Mouse (Mus musculus): ENCODE data around the gene Msh5. TPM values are rescaled to one million over a fixed set of nuclear protein-coding genes. Genes with fewer than 3 reads are reported as not detected.
"Not testable (repeated sequence)": the region's sequence is repeated elsewhere in the genome, so short reads cannot be mapped to it uniquely, and the experiment has no call there.

The Msh5 gene
- polyA plus RNA-seq, 1 experiment from 2014 or later = 4.1 TPM

- ATAC-seq (ENCODE audit: low FRiP score, low read depth) = 0 out of 2 replicates have a peak, but pooled peaks have one; percentile 13
These were observed 44.9 kb downstream of the Msh5 start for GRCm38 (mm10) chr17:35001452-35002152.

GRCm38 (mm10) chr17:35000717-35001451, 45.7 kb downstream of the Msh5 start, which contains the start of gene Vars:
TSS of gene Vars (plus strand) at chr17:35000987.
- H3K36me3 ChIP-seq = peaks cover 33% of the 10 kb centered on the region
- under 1% methylated on average over 83 of the region's 83 CpGs for WGBS
- peaks cover 29% of the 10 kb centered on the region for H3K4me1 ChIP-seq

More at GRCm38 (mm10) chr17:35001452-35002152, 44.9 kb downstream of the Msh5 start:
- H3K9me3 ChIP-seq = no peaks in the 10 kb centered on the region
- H3K4me3 ChIP-seq = peak overlapping the region; percentile 95
- peak overlapping the region; percentile 96 for H3K9ac ChIP-seq
- peaks cover 37% of the 10 kb centered on the region for H3K36me3 ChIP-seq
- peaks cover 29% of the 10 kb centered on the region for H3K4me1 ChIP-seq
- no peaks in the 10 kb centered on the region for H3K27me3 ChIP-seq (replicated peaks)
- under 1% methylated on average over 35 of the region's 35 CpGs for WGBS
- H3K27ac ChIP-seq = peak overlapping the region; percentile 94; the same call in 1 of the 2 replicates
- H3K4me2 ChIP-seq (replicated peaks) = peak overlapping the region; percentile 97

GRCm38 (mm10) chr17:34999871-35000716, 46.5 kb downstream of the Msh5 start:
- not testable (repeated sequence) for H3K9me3 ChIP-seq; ATAC-seq (ENCODE audit: low FRiP score, low read depth); H3K27me3 ChIP-seq (replicated peaks)
- 26% methylated on average over 29 of the region's 32 CpGs for WGBS
- Histone ChIP-seq H3K9ac (peak overlapping the region; percentile 96), H3K4me1 (peaks cover 29% of the 10 kb centered on the region), H3K4me2 (replicated peaks) (peak overlapping the region; percentile 97), H3K27ac (peak overlapping the region; percentile 94; the same call in 1 of the 2 replicates), H3K36me3 (peaks cover 25% of the 10 kb centered on the region), H3K4me3 (peak overlapping the region; percentile 95)

More at GRCm38 (mm10) chr17:35000717-35001451, 45.7 kb downstream of the Msh5 start, which contains the start of gene Vars:
- Histone ChIP-seq H3K4me2 (replicated peaks) (peak within 1 kb of the TSS; percentile 97), H3K9me3 (no peaks in the 10 kb centered on the region), H3K9ac (peak within 1 kb of the TSS; percentile 96), H3K4me3 (peak within 1 kb of the TSS; percentile 95), H3K27me3 (replicated peaks) (no peaks in the 10 kb centered on the region), H3K27ac (peak within 1 kb of the TSS; percentile 94)
- peak; percentile 88 for ATAC-seq (ENCODE audit: low FRiP score, low read depth)

GRCm38 (mm10) chr17:34998526-34999430, 47.8 kb downstream of the Msh5 start:
- H3K9ac ChIP-seq = no peak overlapping the region
- ATAC-seq (ENCODE audit: low FRiP score, low read depth) = no peak

GRCm38 (mm10) chr17:34997142-34997483, 49.4 kb downstream of the Msh5 start:
- Histone ChIP-seq H3K9me3 (no peaks in the 10 kb centered on the region), H3K27me3 (replicated peaks) (no peaks in the 10 kb centered on the region), H3K9ac (no peak overlapping the region), H3K4me1 (peaks cover 16% of the 10 kb centered on the region), H3K4me3 (no peak overlapping the region), H3K27ac (no peak overlapping the region), H3K4me2 (replicated peaks) (no peak overlapping the region), H3K36me3 (peaks cover 13% of the 10 kb centered on the region; the same call in 1 of the 2 replicates)
- 81% methylated on average over 5 of the region's 5 CpGs for WGBS
- ATAC-seq (ENCODE audit: low FRiP score, low read depth) = no peak

More at GRCm38 (mm10) chr17:34998526-34999430, 47.8 kb downstream of the Msh5 start:
- H3K36me3 ChIP-seq = peaks cover 13% of the 10 kb centered on the region; the same call in 1 of the 2 replicates
- no peak overlapping the region for H3K27ac ChIP-seq
- WGBS = 93% methylated on average over 15 of the region's 15 CpGs
- H3K9me3 ChIP-seq = no peaks in the 10 kb centered on the region
- H3K4me2 ChIP-seq (replicated peaks) = peak overlapping the region; percentile 97
- no peak overlapping the region for H3K4me3 ChIP-seq
- H3K27me3 ChIP-seq (replicated peaks) = no peaks in the 10 kb centered on the region
- H3K4me1 ChIP-seq = peaks cover 29% of the 10 kb centered on the region

GRCm38 (mm10) chr17:34996411-34997141, 50.0 kb downstream of the Msh5 start:
- Histone ChIP-seq H3K9ac (no peak overlapping the region), H3K36me3 (peaks cover 13% of the 10 kb centered on the region; the same call in 1 of the 2 replicates), H3K4me3 (no peak overlapping the region), H3K9me3 (no peaks in the 10 kb centered on the region), H3K27ac (no peak overlapping the region), H3K4me1 (peaks cover 10% of the 10 kb centered on the region), H3K4me2 (replicated peaks) (0 out of 2 replicates have a peak overlapping the region, but pooled peaks have one; percentile 1), H3K27me3 (replicated peaks) (no peaks in the 10 kb centered on the region)
- no peak for ATAC-seq (ENCODE audit: low FRiP score, low read depth)
- WGBS = 90% methylated on average over 13 of the region's 14 CpGs

GRCm38 (mm10) chr17:34995927-34996326, 50.6 kb downstream of the Msh5 start:
- not testable (repeated sequence) for H3K4me2 ChIP-seq (replicated peaks); H3K9ac ChIP-seq
- WGBS = 97% methylated on average over 4 of the region's 4 CpGs

GRCm38 (mm10) chr17:34995192-34995591, 51.4 kb downstream of the Msh5 start:
- H3K4me3 ChIP-seq; H3K9ac ChIP-seq; H3K27ac ChIP-seq; H3K4me1 ChIP-seq; ATAC-seq (ENCODE audit: low FRiP score, low read depth); H3K4me2 ChIP-seq (replicated peaks); H3K9me3 ChIP-seq; H3K27me3 ChIP-seq (replicated peaks): not testable (repeated sequence)
- H3K36me3 ChIP-seq = peaks cover 23% of the 10 kb centered on the region; the same call in 1 of the 2 replicates
- 93% methylated on average over 4 of the region's 4 CpGs for WGBS

More at GRCm38 (mm10) chr17:34995927-34996326, 50.6 kb downstream of the Msh5 start:
- H3K27me3 ChIP-seq (replicated peaks); ATAC-seq (ENCODE audit: low FRiP score, low read depth); H3K27ac ChIP-seq; H3K4me1 ChIP-seq; H3K9me3 ChIP-seq; H3K4me3 ChIP-seq: not testable (repeated sequence)
- H3K36me3 ChIP-seq = peaks cover 16% of the 10 kb centered on the region; the same call in 1 of the 2 replicates

GRCm38 (mm10) chr17:34994751-34995150, 51.8 kb downstream of the Msh5 start:
- H3K4me1 ChIP-seq = peaks cover 4% of the 10 kb centered on the region; the same call in 1 of the 2 replicates

GRCm38 (mm10) chr17:34984218-34984617, 62.3 kb downstream of the Msh5 start:
- Histone ChIP-seq H3K27me3 (replicated peaks) (no peaks in the 10 kb centered on the region), H3K9me3 (no peaks in the 10 kb centered on the region), H3K4me2 (replicated peaks) (no peak overlapping the region), H3K36me3 (peaks cover 21% of the 10 kb centered on the region), H3K4me1 (peaks cover 13% of the 10 kb centered on the region), H3K9ac (no peak overlapping the region), H3K27ac (no peak overlapping the region), H3K4me3 (no peak overlapping the region)
- no peak for ATAC-seq (ENCODE audit: low FRiP score, low read depth)
- 86% methylated on average over 2 of the region's 2 CpGs for WGBS

More at GRCm38 (mm10) chr17:34994751-34995150, 51.8 kb downstream of the Msh5 start:
- Histone ChIP-seq H3K27ac (no peak overlapping the region), H3K36me3 (peaks cover 25% of the 10 kb centered on the region; the same call in 1 of the 2 replicates), H3K27me3 (replicated peaks) (no peaks in the 10 kb centered on the region), H3K9me3 (no peaks in the 10 kb centered on the region), H3K4me2 (replicated peaks) (no peak overlapping the region), H3K4me3 (no peak overlapping the region), H3K9ac (no peak overlapping the region)
- ATAC-seq (ENCODE audit: low FRiP score, low read depth) = no peak

All from neural tube, embryonic 12.5 days (tissue).